Mouse (Mus musculus): Measurements from ENCODE around the gene Gm28998.
"Not testable (repeated sequence)": the region's sequence is repeated elsewhere in the genome, so short reads cannot be mapped to it uniquely, and the experiment has no call there.

Gm28998 gene

DNA sequence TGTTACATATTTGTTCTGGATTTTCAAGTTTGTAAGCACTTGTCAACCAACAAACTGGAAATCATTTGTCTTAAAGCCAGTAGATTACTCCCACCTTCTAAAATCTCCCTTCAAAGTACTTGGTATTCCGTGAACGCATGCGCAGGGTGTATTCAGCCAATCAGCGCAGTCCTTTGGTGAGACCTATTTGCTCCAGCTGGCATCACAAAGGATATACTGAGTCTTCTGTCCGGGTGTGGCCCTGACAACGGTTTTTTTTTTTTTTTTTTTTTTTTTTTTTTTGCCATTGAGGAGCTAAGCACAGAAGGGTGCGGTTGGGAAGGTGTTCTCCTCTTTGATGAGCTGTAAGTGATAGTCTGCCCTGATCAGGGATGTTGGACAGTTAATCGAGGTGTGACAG lies at the start of gene Gm28998:
TSS of gene Gm28998 (plus strand) at position 301 of the 400 bp plus-strand sequence.
- not testable (repeated sequence) for DNase-seq

Measured in kidney, adult 9 months (tissue).